Mouse (Mus musculus) MEL (cell line): ENCODE measurements around the gene Prex1. TPM values are rescaled to one million over a fixed set of nuclear protein-coding genes. Genes with fewer than 3 reads are reported as not detected.
A peak's percentile ranks its signal among the peaks of the same experiment; 100 is the strongest.

Source experiments
- DNase-seq: peaks from one replicate; pipeline ENCODE4 v3.0.0; 2011; ENCODE audit warnings: low read depth, low spot score
- H3K27ac ChIP-seq: 2 replicates; pipeline ENCODE4 v1.5.1; 2012; ENCODE audit warnings: low read depth, mild to moderate bottlenecking, control low read depth, low read length, moderate library complexity; ENCODE audit not compliant: control insufficient read depth
- H3K27me3 ChIP-seq, 2 experiments: fragments of 150-350 bp in 1 of 2; sonication (generic) in 1 of 2; 2 replicates each; pipeline ENCODE4 v1.6.1; 2012; ENCODE audit warnings: low read length in 2 of 2, mild to moderate bottlenecking in 2 of 2, improper control_type of control experiment in 1 of 2, moderate library complexity in 1 of 2; ENCODE audit not compliant: insufficient read depth in 2 of 2, control insufficient read depth in 1 of 2
- H3K36me3 ChIP-seq, 2 experiments: 2 replicates each; pipeline ENCODE4 v1.6.1; 2012 to 2014; ENCODE audit warnings: low read length in 2 of 2, improper control_type of control experiment in 1 of 2, inconsistent platforms in 1 of 2, mild to moderate bottlenecking in 1 of 2; ENCODE audit not compliant: insufficient read depth in 2 of 2, control insufficient read depth in 1 of 2
- H3K4me1 ChIP-seq, 2 experiments: fragments of 150-350 bp in 1 of 2; sonication (generic) in 1 of 2; 2 replicates each; pipeline ENCODE4 v1.6.1; 2012; ENCODE audit warnings: low read length in 2 of 2, improper control_type of control experiment in 1 of 2, mild to moderate bottlenecking in 1 of 2; ENCODE audit not compliant: insufficient read depth in 2 of 2, control insufficient read depth in 1 of 2
- H3K4me3 ChIP-seq, 2 experiments: fragments of 150-350 bp in 1 of 2; sonication (generic) in 1 of 2; 2 replicates each; pipeline ENCODE4 v1.5.1; 2012; ENCODE audit warnings: low read depth in 2 of 2, low read length in 2 of 2, mild to moderate bottlenecking in 2 of 2, moderate library complexity in 2 of 2, control low read depth in 1 of 2, improper control_type of control experiment in 1 of 2; ENCODE audit not compliant: control insufficient read depth in 1 of 2, insufficient read depth in 1 of 2
- H3K79me2 ChIP-seq: 2 replicates; pipeline ENCODE4 v1.6.1; 2012; ENCODE audit warnings: mild to moderate bottlenecking, low read length, moderate library complexity; ENCODE audit not compliant: control insufficient read depth, poor library complexity, insufficient read depth
- H3K9ac ChIP-seq: 2 replicates; pipeline ENCODE4 v1.6.1; 2012; ENCODE audit warnings: low read depth, mild to moderate bottlenecking, control low read depth, low read length, moderate library complexity; ENCODE audit not compliant: control insufficient read depth, poor library complexity, severe bottlenecking
- H3K9me3 ChIP-seq: fragments of 150-350 bp; sonication (generic); replicated peaks from 2 replicates; pipeline ENCODE4 v1.6.1; 2012; ENCODE audit warnings: mild to moderate bottlenecking, low read length, improper control_type of control experiment, moderate library complexity; ENCODE audit not compliant: insufficient read depth
- BHLHE40 ChIP-seq: IDR thresholded peaks from 2 replicates; pipeline ENCODE4 v1.6.1; 2012; ENCODE audit warnings: low read depth, mild to moderate bottlenecking, inconsistent platforms, low read length, improper control_type of control experiment, borderline replicate concordance
- CTCF ChIP-seq, 3 experiments: IDR thresholded peaks in 2 of 3; conservative IDR thresholded peaks in 1 of 3; 2 replicates each; pipeline ENCODE4 v1.5.1; 2011 to 2012; ENCODE audit warnings: low read length in 3 of 3, low read depth in 2 of 3, mild to moderate bottlenecking in 2 of 3, improper control_type of control experiment in 1 of 3, inconsistent platforms in 1 of 3, mixed read lengths in 1 of 3, moderate library complexity in 1 of 3; ENCODE audit not compliant: control insufficient read depth in 1 of 3, insufficient read depth in 1 of 3, poor library complexity in 1 of 3, severe bottlenecking in 1 of 3
- ELF1 ChIP-seq: IDR thresholded peaks from 2 replicates; pipeline ENCODE4 v1.6.1; 2014; ENCODE audit warnings: low read depth, mild to moderate bottlenecking, inconsistent platforms, low read length, improper control_type of control experiment, moderate library complexity
- EP300 ChIP-seq, 2 experiments: IDR thresholded peaks; 2 replicates each; pipeline ENCODE4 v1.6.1; 2011; ENCODE audit warnings: improper control_type of control experiment in 2 of 2, low read length in 2 of 2, low read depth in 1 of 2, mild to moderate bottlenecking in 1 of 2
- GABPA ChIP-seq: IDR thresholded peaks from 2 replicates; pipeline ENCODE4 v1.6.1; 2012; ENCODE audit warnings: low read depth, mild to moderate bottlenecking, inconsistent platforms, low read length, improper control_type of control experiment, moderate library complexity
- KAT2A ChIP-seq: conservative IDR thresholded peaks from 2 replicates; pipeline ENCODE4 v1.6.1; 2012; ENCODE audit warnings: low read depth, low read length, improper control_type of control experiment, inconsistent platforms
- MAFK ChIP-seq: IDR thresholded peaks from 2 replicates; pipeline ENCODE4 v1.6.1; 2011; ENCODE audit warnings: low read depth, mild to moderate bottlenecking, low read length, improper control_type of control experiment, borderline replicate concordance
- MAZ ChIP-seq: IDR thresholded peaks from 2 replicates; pipeline ENCODE4 v1.6.1; 2012; ENCODE audit warnings: low read depth, mild to moderate bottlenecking, inconsistent platforms, low read length, improper control_type of control experiment
- MEF2A ChIP-seq: IDR thresholded peaks from 2 replicates; pipeline ENCODE4 v1.6.1; 2014; ENCODE audit warnings: low read depth, mild to moderate bottlenecking, inconsistent platforms, low read length, improper control_type of control experiment; ENCODE audit not compliant: poor library complexity, insufficient replicate concordance, severe bottlenecking; ENCODE audit errors: extremely low read depth
- MXI1 ChIP-seq: IDR thresholded peaks from 2 replicates; pipeline ENCODE4 v1.6.1; 2011; ENCODE audit warnings: mild to moderate bottlenecking, low read depth, low read length, improper control_type of control experiment
- MYB ChIP-seq: IDR thresholded peaks from 2 replicates; pipeline ENCODE4 v1.6.1; 2011; ENCODE audit warnings: mild to moderate bottlenecking, low read depth, low read length, improper control_type of control experiment
- POLR2A ChIP-seq, 2 experiments: IDR thresholded peaks; 2 replicates each; pipeline ENCODE4 v1.6.1; 2011 to 2012; ENCODE audit warnings: low read length in 2 of 2, mild to moderate bottlenecking in 2 of 2, control low read depth in 1 of 2, improper control_type of control experiment in 1 of 2, low read depth in 1 of 2, moderate library complexity in 1 of 2; ENCODE audit not compliant: control insufficient read depth in 1 of 2, insufficient read depth in 1 of 2, poor library complexity in 1 of 2
- POLR2AphosphoS2 ChIP-seq: IDR thresholded peaks from 2 replicates; pipeline ENCODE4 v1.6.1; 2011; ENCODE audit warnings: low read length, improper control_type of control experiment
- POLR2AphosphoS5 ChIP-seq: IDR thresholded peaks from 2 replicates; pipeline ENCODE4 v1.6.1; 2012; ENCODE audit warnings: low read depth, borderline replicate concordance, mild to moderate bottlenecking, inconsistent platforms, low read length, moderate library complexity, mixed read lengths
- RAD21 ChIP-seq: IDR thresholded peaks from 2 replicates; pipeline ENCODE4 v1.6.1; 2011; ENCODE audit warnings: mild to moderate bottlenecking, low read depth, low read length, improper control_type of control experiment
- SIN3A ChIP-seq: IDR thresholded peaks from 2 replicates; pipeline ENCODE4 v1.6.1; 2012; ENCODE audit warnings: low read length, improper control_type of control experiment, inconsistent platforms
- SMC3 ChIP-seq: IDR thresholded peaks from 2 replicates; pipeline ENCODE4 v1.6.1; 2011; ENCODE audit warnings: low read depth, low read length, improper control_type of control experiment
- TCF12 ChIP-seq: IDR thresholded peaks from 2 replicates; pipeline ENCODE4 v1.6.1; 2014; ENCODE audit warnings: low read depth, mild to moderate bottlenecking, inconsistent platforms, low read length, improper control_type of control experiment, moderate library complexity
- USF2 ChIP-seq, 2 experiments: IDR thresholded peaks; 2 replicates each; pipeline ENCODE4 v1.6.1; 2011 to 2012; ENCODE audit warnings: improper control_type of control experiment in 2 of 2, low read length in 2 of 2, borderline replicate concordance in 1 of 2, inconsistent platforms in 1 of 2, low read depth in 1 of 2, mild to moderate bottlenecking in 1 of 2; ENCODE audit not compliant: insufficient read depth in 1 of 2
- ZC3H11A ChIP-seq: IDR thresholded peaks from 2 replicates; pipeline ENCODE4 v1.6.1; 2012; ENCODE audit warnings: low read depth, mild to moderate bottlenecking, inconsistent platforms, low read length, improper control_type of control experiment
- ZKSCAN1 ChIP-seq: IDR thresholded peaks from 2 replicates; pipeline ENCODE4 v1.6.1; 2012; ENCODE audit warnings: low read depth, mild to moderate bottlenecking, inconsistent platforms, low read length, improper control_type of control experiment, moderate library complexity
- ZMIZ1 ChIP-seq: IDR thresholded peaks from 2 replicates; pipeline ENCODE4 v1.6.1; 2012; ENCODE audit warnings: low read depth, mild to moderate bottlenecking, inconsistent platforms, low read length, improper control_type of control experiment, moderate library complexity
- polyA plus RNA-seq, 2 experiments: library from polyadenylated mRNA; stranded (reverse) in 1 of 2; unstranded in 1 of 2; fragments of >175 nt in 1 of 2; fragments of >200 nt in 1 of 2; gene quantifications; 2 replicates each; pipeline versions ENCODE4 v1.2.1 to v1.2.4; 2012; ENCODE audit warnings: low replicate concordance in 2 of 2, low read depth in 1 of 2; ENCODE audit not compliant: insufficient read length in 2 of 2, insufficient read depth in 1 of 2, missing spikeins in 1 of 2
- total RNA-seq: library from RNA; depleted of rRNA; stranded (reverse); fragments of 300-350 nt; gene quantifications from 2 replicates; pipeline ENCODE4 v1.2.3, GENCODE M21; 2012

Prex1 gene
- total and polyA plus RNA-seq, 3 experiments, result 8.0 to 33.1 (median 15.8) TPM

- TF ChIP-seq CTCF (IDR thresholded peaks at IDR 0.05 in 2 of 3, conservative IDR thresholded peaks at IDR 0.05 in 1 of 3; ENCODE audit: control insufficient read depth in 1 of 3, insufficient read depth in 1 of 3, low read depth in 2 of 3, low read length in 3 of 3, poor library complexity in 1 of 3, severe bottlenecking in 1 of 3) (peak; percentile 18 to 64 (median 55); a peak in 5 of 6 replicates), BHLHE40 (no peak), KAT2A (no peak), MYB (no peak), MAFK (no peak), POLR2AphosphoS5 (no peak), EP300 (IDR thresholded peaks at IDR 0.05; ENCODE audit: low read depth in 1 of 2, low read length in 2 of 2) (no peak)
Measured at GRCm38 (mm10) chr2:166565503-166565902, 148.1 kb downstream of the Prex1 start (continued).

GRCm38 (mm10) chr2:166564455-166564854 is 149.2 kb downstream of the Prex1 start:
- Histone ChIP-seq H3K4me3 (no peak overlapping the region), H3K4me1 (no peaks in the 10 kb centered on the region), H3K79me2 (no peaks in the 10 kb centered on the region), H3K9ac (no peak overlapping the region), H3K9me3 (no peaks in the 10 kb centered on the region), H3K27me3 (no peaks in the 10 kb centered on the region), H3K27ac (no peak overlapping the region), H3K36me3 (no peaks in the 10 kb centered on the region)
- TF ChIP-seq SMC3 (peak; percentile 75), POLR2AphosphoS5 (no peak), CTCF (IDR thresholded peaks at IDR 0.05 in 2 of 3, conservative IDR thresholded peaks at IDR 0.05 in 1 of 3; ENCODE audit: control insufficient read depth in 1 of 3, insufficient read depth in 1 of 3, low read depth in 2 of 3, low read length in 3 of 3, poor library complexity in 1 of 3, severe bottlenecking in 1 of 3) (peak; percentile 88 to 97 (median 90)), RAD21 (peak; percentile 84), GABPA (no peak), ZMIZ1 (no peak), MAFK (no peak), POLR2AphosphoS2 (no peak), USF2 (IDR thresholded peaks at IDR 0.05; ENCODE audit: borderline replicate concordance in 1 of 2, insufficient read depth in 1 of 2, low read depth in 1 of 2, low read length in 2 of 2) (no peak), EP300 (IDR thresholded peaks at IDR 0.05; ENCODE audit: low read depth in 1 of 2, low read length in 2 of 2) (no peak), ELF1 (no peak), POLR2A (IDR thresholded peaks at IDR 0.05; ENCODE audit: control insufficient read depth in 1 of 2, insufficient read depth in 1 of 2, low read depth in 1 of 2, low read length in 2 of 2, poor library complexity in 1 of 2) (no peak), SIN3A (peak; percentile 7; the same call in 1 of the 2 replicates), TCF12 (no peak), ZC3H11A (peak; percentile 44), KAT2A (no peak), MEF2A (no peak)
- DNase-seq, result peak; percentile 69

GRCm38 (mm10) chr2:166563890-166564289 is 149.7 kb downstream of the Prex1 start:
- DNase-seq, result peak; percentile 86
- Histone ChIP-seq H3K9me3 (no peaks in the 10 kb centered on the region), H3K79me2 (no peaks in the 10 kb centered on the region), H3K4me1 (no peaks in the 10 kb centered on the region), H3K36me3 (no peaks in the 10 kb centered on the region), H3K27ac (no peak overlapping the region), H3K27me3 (no peaks in the 10 kb centered on the region), H3K4me3 (no peak overlapping the region), H3K9ac (no peak overlapping the region)
- TF ChIP-seq MXI1 (peak; percentile 41; the same call in 1 of the 2 replicates), ZC3H11A (peak; percentile 47), RAD21 (peak; percentile 63), MAZ (no peak; the same call in 1 of the 2 replicates), SMC3 (peak; percentile 79), SIN3A (peak; percentile 29; the same call in 1 of the 2 replicates), ZKSCAN1 (no peak), CTCF (IDR thresholded peaks at IDR 0.05 in 2 of 3, conservative IDR thresholded peaks at IDR 0.05 in 1 of 3; ENCODE audit: control insufficient read depth in 1 of 3, insufficient read depth in 1 of 3, low read depth in 2 of 3, low read length in 3 of 3, poor library complexity in 1 of 3, severe bottlenecking in 1 of 3) (peak; percentile 71 to 96 (median 94))
